In genomic region chr4:145022211-145022610, GRCm38 (mm10) we compare ENCODE assay signal across 25 mouse cellular contexts.
A peak's percentile ranks its signal among the peaks of the same experiment; 100 is the strongest.
DNase-seq lines count a peak whose midpoint lies in the region; ATAC-seq and TF ChIP-seq lines count a peak whose summit lies in the region.
"Had no signal": no experiment of that assay in that cellular context is flagged by ENCODE, and none has a peak within 500 bp of the region (broad histone marks: within the 10 kb centered on the region; RNA-seq: fewer than 3 reads in every experiment).

No protein-coding gene starts in this region.

- no peak for TF ChIP-seq CTCF in gastrocnemius, adult 2 months (IDR thresholded peaks at IDR 0.05)
- no peak for TF ChIP-seq CTCF in kidney, postnatal 0 days (IDR thresholded peaks at IDR 0.05; ENCODE audit: low read depth)
- TF ChIP-seq CTCF in Patski (IDR thresholded peaks at IDR 0.05) = no peak

- peaks cover 6% of the 10 kb centered on the region; the same call in 1 of the 2 replicates for H3K36me3 ChIP-seq in kidney, embryonic 14.5 days (ENCODE audit: control insufficient read depth, insufficient read depth, low read length)
- peaks cover 5% of the 10 kb centered on the region; the same call in 1 of the 2 replicates for H3K36me3 ChIP-seq in kidney, postnatal 0 days (ENCODE audit: insufficient read depth, low read length)

- H3K4me2 ChIP-seq in kidney, embryonic 14.5 days (replicated peaks; ENCODE audit: low read depth, low read length) = no peak overlapping the region
- no peak overlapping the region for H3K4me2 ChIP-seq in kidney, postnatal 0 days (ENCODE audit: low read length)
- H3K4me2 ChIP-seq: embryonic facial prominence, embryonic 13.5 days; forebrain, embryonic 12.5 days; forebrain, embryonic 15.5 days; heart, embryonic 11.5 days; hindbrain, embryonic 12.5 days; hindbrain, embryonic 15.5 days had no signal

- ATAC-seq in kidney, embryonic 14.5 days (ENCODE audit: low FRiP score, low TSS enrichment) = peak; percentile 8; the same call in 1 of the 2 replicates
- ATAC-seq in kidney, postnatal 0 days (replicated peaks; ENCODE audit: low FRiP score, low read depth) = no peak
- peak; percentile 45 for ATAC-seq in Patski
- ATAC-seq: forebrain, embryonic 15.5 days had no signal

- peak overlapping the region; percentile 88 for H3K27ac ChIP-seq in gastrocnemius, adult 2 months
- H3K27ac ChIP-seq in kidney, embryonic 14.5 days (ENCODE audit: low read depth, low read length) = peak overlapping the region; percentile 2; the same call in 1 of the 2 replicates
- H3K27ac ChIP-seq in kidney, postnatal 0 days = peak overlapping the region; percentile 82; the same call in 1 of the 2 replicates
- H3K27ac ChIP-seq: embryonic facial prominence, embryonic 10.5 days; embryonic facial prominence, embryonic 13.5 days; forebrain, embryonic 12.5 days; forebrain, embryonic 15.5 days; hindbrain, embryonic 12.5 days; hindbrain, embryonic 15.5 days had no signal

- intact Hi-C loops in gastrocnemius, adult 2 months (cut with DNase I) = no loop called here

- no peak overlapping the region for H3K9ac ChIP-seq in kidney, embryonic 14.5 days (ENCODE audit: low read depth, low read length)
- H3K9ac ChIP-seq in kidney, postnatal 0 days (ENCODE audit: low read depth, low read length) = no peak overlapping the region
- H3K9ac ChIP-seq: embryonic facial prominence, embryonic 13.5 days; forebrain, embryonic 12.5 days; forebrain, embryonic 15.5 days; hindbrain, embryonic 12.5 days; hindbrain, embryonic 15.5 days had no signal

- POLR2A ChIA-PET in Patski (lab: Charles Lee) = interaction anchor here (1.0 to 1.3 kb wide), 2 partner anchors 9 to 129 kb away, joined by 3 to 5 read pairs; partner anchors contain the start of gene Dhrs3

- CTCF ChIA-PET in Patski (lab: Charles Lee) = interaction anchor here (0.8 to 3.8 kb wide), 7 partner anchors 9 to 127 kb away, joined by 3 to 16 read pairs (median 5); no protein-coding TSS in a partner anchor

- no peaks in the 10 kb centered on the region for H3K9me3 ChIP-seq in kidney, embryonic 14.5 days (ENCODE audit: control insufficient read depth, low read length)
- H3K9me3 ChIP-seq in kidney, postnatal 0 days (replicated peaks; ENCODE audit: low read length) = no peaks in the 10 kb centered on the region
- H3K9me3 ChIP-seq: embryonic facial prominence, embryonic 10.5 days; embryonic facial prominence, embryonic 13.5 days; forebrain, embryonic 12.5 days; forebrain, embryonic 15.5 days; hindbrain, embryonic 12.5 days; hindbrain, embryonic 15.5 days had no signal

- 90% methylated on average over 2 of the region's 2 CpGs for WGBS in kidney, embryonic 14.5 days
- WGBS in kidney, postnatal 0 days = 85% methylated on average over 2 of the region's 2 CpGs

- no peak overlapping the region for H3K4me3 ChIP-seq in gastrocnemius, adult 2 months
- H3K4me3 ChIP-seq in kidney, embryonic 14.5 days (ENCODE audit: low read length) = no peak overlapping the region
- no peak overlapping the region for H3K4me3 ChIP-seq in kidney, postnatal 0 days (replicated peaks; ENCODE audit: low read depth, low read length)
- H3K4me3 ChIP-seq: embryonic facial prominence, embryonic 10.5 days; embryonic facial prominence, embryonic 13.5 days; erythroblast, embryonic 14.5 days; forebrain, embryonic 12.5 days; forebrain, embryonic 15.5 days; hindbrain, embryonic 12.5 days; hindbrain, embryonic 15.5 days had no signal

- in situ Hi-C loops in Patski (cut with MboI; ENCODE audit: low pct_unique_long_range_greater_than_20kb) = loop anchor here (25.0 kb wide), 1 partner anchor 1735 kb away; the partner anchor contains the start of gene Pdpn

- no peak for DNase-seq in gastrocnemius, adult 2 months
- DNase-seq in gastrocnemius, postnatal 10 days = no peak
- DNase-seq in kidney, adult 18-20 months = no peak
- DNase-seq in kidney, postnatal 0 days (ENCODE audit: low spot score) = no peak
- no peak for DNase-seq in kidney, postnatal 4 days
- DNase-seq in Patski (ENCODE audit: low read depth, low spot score) = no peak
- no peak for DNase-seq in adrenal gland, adult 8-10 months
- DNase-seq: adrenal gland, adult 2 months; adrenal gland, postnatal 25 days; cerebellum, adult 11-12 months; cerebellum, adult 8-10 months; cerebellum, postnatal 10 days; cerebellum, postnatal 36 days; embryo, embryonic 11 days; gastrocnemius, postnatal 14 days; heart, adult 11 months had no signal

- H3K4me1 ChIP-seq in kidney, embryonic 14.5 days (ENCODE audit: control insufficient read depth, insufficient read depth, low read length) = peaks cover 54% of the 10 kb centered on the region
- H3K4me1 ChIP-seq in kidney, postnatal 0 days (replicated peaks; ENCODE audit: insufficient read depth, low read length) = peaks cover 36% of the 10 kb centered on the region

- H3K27me3 ChIP-seq in kidney, embryonic 14.5 days (ENCODE audit: control insufficient read depth, insufficient read depth, low read length) = no peaks in the 10 kb centered on the region
- no peaks in the 10 kb centered on the region for H3K27me3 ChIP-seq in kidney, postnatal 0 days (ENCODE audit: insufficient read depth, low read length)
- no peaks in the 10 kb centered on the region for H3K27me3 ChIP-seq in Patski
- H3K27me3 ChIP-seq: embryonic facial prominence, embryonic 13.5 days; forebrain, embryonic 12.5 days; forebrain, embryonic 15.5 days; hindbrain, embryonic 12.5 days; hindbrain, embryonic 15.5 days had no signal

Comparison
In these comparisons a context has a peak if more than half of its experiments do, and no peak if none do; other contexts are left out.
1. H3K27ac ChIP-seq: peak in every context shown above with its lines; median percentile 88 in gastrocnemius, adult 2 months; 82 in kidney, postnatal 0 days; 2 in kidney, embryonic 14.5 days.